Mouse (Mus musculus) megakaryocyte, embryonic 14.5 days (primary cell): ENCODE results near the gene Hrc. TPM values are rescaled to one million over a fixed set of nuclear protein-coding genes. Genes with fewer than 3 reads are reported as not detected.

ENCODE experiments used
- H3K27me3 ChIP-seq: replicated peaks from 2 replicates; pipeline ENCODE3; 2012; ENCODE audit warnings: inconsistent platforms
- H3K36me3 ChIP-seq: replicated peaks from 2 replicates; pipeline ENCODE3; 2012; ENCODE audit warnings: low read length, inconsistent platforms, mixed read lengths
- H3K4me1 ChIP-seq: 2 replicates; pipeline ENCODE4 v1.6.1; 2012; ENCODE audit warnings: inconsistent platforms
- H3K4me3 ChIP-seq: replicated peaks from 2 replicates; pipeline ENCODE3; 2012; ENCODE audit warnings: moderate library complexity, mild to moderate bottlenecking, inconsistent platforms
- H3K9me3 ChIP-seq: 2 replicates; pipeline ENCODE4 v1.6.1; 2012; ENCODE audit warnings: inconsistent platforms
- FLI1 ChIP-seq: IDR thresholded peaks from 2 replicates; pipeline ENCODE4 v1.6.1; 2012; ENCODE audit warnings: low read length, inconsistent platforms, mixed read lengths
- GATA1 ChIP-seq: IDR thresholded peaks from 3 replicates; pipeline ENCODE4 v1.6.1; 2012; ENCODE audit warnings: mixed read lengths, low read length, inconsistent platforms, borderline replicate concordance
- polyA plus RNA-seq: library from polyadenylated mRNA; stranded (reverse); fragments of >175 nt; gene quantifications from 2 replicates; pipeline ENCODE4 v1.2.3, GENCODE M21; 2012; ENCODE audit warnings: low replicate concordance; ENCODE audit not compliant: insufficient read depth

Hrc gene
- polyA plus RNA-seq: not detected in 2 replicates

- H3K4me1 ChIP-seq: peaks cover 68% of the 10 kb centered on the region
These were observed at the start of gene Hrc for GRCm38 (mm10) chr7:45335056-45335455. Gene Hrc (plus strand): TSS chr7:45335290.

GRCm38 (mm10) chr7:45286486-45286885 lies 48.6 kb upstream of the Hrc start:
- Histone ChIP-seq H3K27me3 (peaks cover 65% of the 10 kb centered on the region), H3K4me3 (no peak overlapping the region), H3K36me3 (no peaks in the 10 kb centered on the region), H3K9me3 (peaks cover 18% of the 10 kb centered on the region), H3K4me1 (no peaks in the 10 kb centered on the region)
- TF ChIP-seq FLI1 (no peak), GATA1 (no peak)

More at GRCm38 (mm10) chr7:45335056-45335455, at the start of gene Hrc:
- no peaks in the 10 kb centered on the region for H3K36me3 ChIP-seq
- H3K9me3 ChIP-seq: peaks cover 7% of the 10 kb centered on the region
- TF ChIP-seq FLI1: no peak
- no peak for TF ChIP-seq GATA1
- peak within 1 kb of the TSS; percentile 28 for H3K4me3 ChIP-seq
- peaks cover 94% of the 10 kb centered on the region for H3K27me3 ChIP-seq

- peaks cover 18% of the 10 kb centered on the region; the same call in 1 of the 2 replicates for H3K4me1 ChIP-seq
- peaks cover 42% of the 10 kb centered on the region for H3K27me3 ChIP-seq
- H3K36me3 ChIP-seq: no peaks in the 10 kb centered on the region
- peaks cover 4% of the 10 kb centered on the region for H3K9me3 ChIP-seq
- H3K4me3 ChIP-seq: no peak overlapping the region
- TF ChIP-seq GATA1 (no peak), FLI1 (no peak)
These were observed 38.5 kb upstream of the Hrc start for GRCm38 (mm10) chr7:45296626-45297025.

GRCm38 (mm10) chr7:45297563-45297962 lies 37.5 kb upstream of the Hrc start:
- TF ChIP-seq GATA1 (no peak), FLI1 (no peak)
- Histone ChIP-seq H3K9me3 (no peaks in the 10 kb centered on the region), H3K4me3 (no peak overlapping the region), H3K36me3 (no peaks in the 10 kb centered on the region), H3K27me3 (peaks cover 42% of the 10 kb centered on the region), H3K4me1 (peaks cover 18% of the 10 kb centered on the region; the same call in 1 of the 2 replicates)

DNA sequence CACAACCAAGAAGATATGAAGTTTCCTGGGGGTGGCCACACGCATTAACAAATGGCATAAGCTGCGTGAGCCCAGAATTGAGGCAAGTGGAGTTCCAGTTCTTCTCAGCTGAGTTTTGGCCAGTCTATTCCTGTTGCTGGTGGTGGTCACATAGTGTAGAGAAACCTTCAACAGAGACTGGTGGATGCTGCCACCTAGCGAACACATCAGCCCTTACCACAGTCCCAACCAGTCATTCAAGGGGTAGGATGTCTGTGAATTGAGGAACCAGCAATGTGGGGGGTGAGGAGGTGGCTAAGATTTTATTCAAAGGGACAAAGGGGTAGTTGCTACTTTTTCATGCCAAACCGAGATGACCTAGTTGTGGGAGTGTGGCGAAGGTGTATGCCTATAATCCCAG lies 35.3 kb upstream of the Hrc start:
- H3K4me3 ChIP-seq: no peak overlapping the region
- peaks cover 46% of the 10 kb centered on the region for H3K27me3 ChIP-seq
- H3K4me1 ChIP-seq: peaks cover 24% of the 10 kb centered on the region; the same call in 1 of the 2 replicates
- peaks cover 16% of the 10 kb centered on the region for H3K36me3 ChIP-seq
- H3K9me3 ChIP-seq: no peaks in the 10 kb centered on the region
- TF ChIP-seq GATA1 (no peak), FLI1 (no peak)

DNA sequence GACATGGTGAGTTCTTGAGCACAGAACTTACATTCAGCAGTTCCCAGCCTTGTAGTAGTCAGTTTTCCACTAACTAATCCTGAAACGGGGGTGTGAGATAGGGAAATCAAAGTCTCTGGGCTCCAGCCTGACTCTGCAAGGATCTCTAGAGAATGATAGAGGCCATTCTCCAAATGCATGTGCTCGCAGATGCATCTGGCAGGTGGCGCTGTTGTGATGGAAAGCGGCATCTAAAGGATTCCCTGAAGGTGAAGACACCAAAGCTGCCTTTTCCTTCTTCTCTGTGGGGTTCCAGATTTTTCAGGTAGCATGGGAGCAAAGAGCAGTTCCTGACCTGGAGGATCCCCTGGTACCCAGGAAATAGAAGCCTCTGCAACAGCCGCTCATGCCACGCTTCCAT lies 34.8 kb upstream of the Hrc start:
- Histone ChIP-seq H3K4me3 (no peak overlapping the region), H3K27me3 (peaks cover 48% of the 10 kb centered on the region), H3K4me1 (peaks cover 26% of the 10 kb centered on the region), H3K36me3 (peaks cover 17% of the 10 kb centered on the region), H3K9me3 (no peaks in the 10 kb centered on the region)
- TF ChIP-seq GATA1: no peak
- no peak for TF ChIP-seq FLI1

- H3K4me1 ChIP-seq: peaks cover 31% of the 10 kb centered on the region
- H3K9me3 ChIP-seq: no peaks in the 10 kb centered on the region
- no peak overlapping the region for H3K4me3 ChIP-seq
- H3K36me3 ChIP-seq: peaks cover 17% of the 10 kb centered on the region
- H3K27me3 ChIP-seq: peaks cover 37% of the 10 kb centered on the region
- no peak for TF ChIP-seq FLI1
- TF ChIP-seq GATA1: no peak
These were observed 32.5 kb upstream of the Hrc start for GRCm38 (mm10) chr7:45302626-45303025.

DNA sequence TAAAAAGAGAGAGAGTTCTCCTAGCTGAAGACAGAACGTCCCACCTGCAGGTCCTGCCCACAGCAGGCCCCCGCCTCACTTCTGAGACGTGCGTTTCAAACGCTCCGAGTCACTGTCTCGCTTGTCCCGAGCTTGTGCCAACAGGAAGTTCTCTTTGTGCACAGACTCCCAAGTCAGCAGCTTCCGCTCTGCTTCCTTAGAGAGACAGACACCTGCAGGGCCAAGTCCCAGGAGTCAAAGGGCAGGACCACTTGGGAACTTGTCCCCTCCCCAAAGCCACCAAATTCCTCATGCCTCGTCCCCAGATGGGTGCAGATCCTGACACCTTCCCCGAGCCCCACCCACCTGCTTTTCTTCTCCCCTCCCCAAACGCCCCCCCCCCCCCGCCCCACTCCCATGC lies 30.2 kb upstream of the Hrc start:
- Histone ChIP-seq H3K4me1 (peaks cover 40% of the 10 kb centered on the region), H3K27me3 (peaks cover 27% of the 10 kb centered on the region), H3K9me3 (no peaks in the 10 kb centered on the region), H3K4me3 (no peak overlapping the region), H3K36me3 (peaks cover 17% of the 10 kb centered on the region)
- no peak for TF ChIP-seq GATA1
- no peak for TF ChIP-seq FLI1

- TF ChIP-seq FLI1: no peak
- no peak for TF ChIP-seq GATA1
- Histone ChIP-seq H3K4me1 (peaks cover 36% of the 10 kb centered on the region), H3K27me3 (peaks cover 29% of the 10 kb centered on the region), H3K36me3 (peaks cover 17% of the 10 kb centered on the region), H3K9me3 (no peaks in the 10 kb centered on the region), H3K4me3 (peak overlapping the region; percentile 35)
These were observed 29.8 kb upstream of the Hrc start for GRCm38 (mm10) chr7:45305275-45305674.

- Histone ChIP-seq H3K36me3 (peaks cover 10% of the 10 kb centered on the region), H3K27me3 (peaks cover 22% of the 10 kb centered on the region), H3K4me3 (peak overlapping the region; percentile 83), H3K4me1 (peaks cover 31% of the 10 kb centered on the region), H3K9me3 (no peaks in the 10 kb centered on the region)
- no peak for TF ChIP-seq GATA1
- no peak for TF ChIP-seq FLI1
These were observed 26.4 kb upstream of the Hrc start for GRCm38 (mm10) chr7:45308551-45309240.
